Mouse (Mus musculus) myocyte (in vitro differentiated cells): ENCODE results near the gene Bad. TPM values are rescaled to one million over a fixed set of nuclear protein-coding genes. Genes with fewer than 3 reads are reported as not detected.

ENCODE experiments used
- H3K27me3 ChIP-seq: one replicate; pipeline ENCODE4 v1.6.1; 2011; ENCODE audit not compliant: control insufficient read depth, insufficient read depth, insufficient read length
- H3K36me3 ChIP-seq: one replicate; pipeline ENCODE4 v1.6.1; 2011; ENCODE audit not compliant: control insufficient read depth, insufficient read depth
- H3K4me2 ChIP-seq: one replicate; pipeline ENCODE4 v1.6.1; 2011; ENCODE audit warnings: low read depth, control low read depth
- H3K4me3 ChIP-seq: one replicate; pipeline ENCODE4 v1.5.1; 2011; ENCODE audit warnings: mild to moderate bottlenecking, control low read depth, moderate library complexity
- H3K79me2 ChIP-seq: one replicate; pipeline ENCODE4 v1.6.1; 2011; ENCODE audit not compliant: control insufficient read depth, insufficient read depth
- H3ac ChIP-seq: one replicate; pipeline ENCODE4 v1.6.1; 2011; ENCODE audit not compliant: control insufficient read depth, insufficient read length
- CEBPB ChIP-seq: IDR thresholded peaks from 2 replicates; pipeline ENCODE4 v1.6.1; 2011; ENCODE audit warnings: mild to moderate bottlenecking, moderate library complexity; ENCODE audit not compliant: poor library complexity, insufficient read depth, severe bottlenecking
- E2F4 ChIP-seq: IDR thresholded peaks from one replicate; pipeline ENCODE4 v1.6.1; 2011; ENCODE audit warnings: mild to moderate bottlenecking, control low read depth, moderate library complexity; ENCODE audit not compliant: insufficient read depth
- MAX ChIP-seq: IDR thresholded peaks from one replicate; pipeline ENCODE4 v1.6.1; 2011; ENCODE audit warnings: low read depth, mild to moderate bottlenecking, control low read depth
- MYOD1 ChIP-seq, 3 experiments: IDR thresholded peaks; one replicate each; pipeline ENCODE4 v1.6.1; 2011; ENCODE audit warnings: control low read depth in 2 of 3, low read depth in 2 of 3, mild to moderate bottlenecking in 2 of 3, moderate library complexity in 1 of 3; ENCODE audit not compliant: insufficient read length in 2 of 3, control insufficient read depth in 1 of 3
- MYOG ChIP-seq, 3 experiments: IDR thresholded peaks; one replicate each; pipeline ENCODE4 v1.6.1; 2011; ENCODE audit warnings: control low read depth in 2 of 3, low read depth in 2 of 3, mild to moderate bottlenecking in 2 of 3; ENCODE audit not compliant: insufficient read length in 2 of 3, control insufficient read depth in 1 of 3, insufficient read depth in 1 of 3
- POLR2A ChIP-seq: IDR thresholded peaks from one replicate; pipeline ENCODE4 v1.6.1; 2011; ENCODE audit warnings: low read depth, mild to moderate bottlenecking, control low read depth, moderate library complexity; ENCODE audit not compliant: insufficient read length
- POLR2AphosphoS2 ChIP-seq: IDR thresholded peaks from one replicate; pipeline ENCODE4 v1.6.1; 2011; ENCODE audit warnings: low read depth, control low read depth; ENCODE audit not compliant: insufficient read length
- REST ChIP-seq: IDR thresholded peaks from one replicate; pipeline ENCODE4 v1.6.1; 2011; ENCODE audit warnings: mild to moderate bottlenecking, control low read depth, moderate library complexity; ENCODE audit not compliant: insufficient read depth, insufficient read length
- SRF ChIP-seq: IDR thresholded peaks from one replicate; pipeline ENCODE4 v1.6.1; 2011; ENCODE audit warnings: low read depth; ENCODE audit not compliant: control insufficient read depth, insufficient read length
- TCF12 ChIP-seq: IDR thresholded peaks from one replicate; pipeline ENCODE4 v1.6.1; 2011; ENCODE audit warnings: mild to moderate bottlenecking, control low read depth; ENCODE audit not compliant: poor library complexity, insufficient read depth, severe bottlenecking
- TCF3 ChIP-seq: IDR thresholded peaks from one replicate; pipeline ENCODE4 v1.6.1; 2011; ENCODE audit warnings: low read depth, control low read depth; ENCODE audit not compliant: insufficient read length
- USF1 ChIP-seq: IDR thresholded peaks from one replicate; pipeline ENCODE4 v1.6.1; 2011; ENCODE audit warnings: low read depth, mild to moderate bottlenecking, control low read depth, moderate library complexity
- polyA plus RNA-seq: library from polyadenylated mRNA; unstranded; fragments of >200 nt; fragmentation: generic; extraction: Trizol; gene quantifications from one replicate; pipeline ENCODE4 v1.2.1, GENCODE M21; 2012; ENCODE audit warnings: missing spikeins

Bad gene
- polyA plus RNA-seq, 1 experiment: 76.1 TPM

DNA sequence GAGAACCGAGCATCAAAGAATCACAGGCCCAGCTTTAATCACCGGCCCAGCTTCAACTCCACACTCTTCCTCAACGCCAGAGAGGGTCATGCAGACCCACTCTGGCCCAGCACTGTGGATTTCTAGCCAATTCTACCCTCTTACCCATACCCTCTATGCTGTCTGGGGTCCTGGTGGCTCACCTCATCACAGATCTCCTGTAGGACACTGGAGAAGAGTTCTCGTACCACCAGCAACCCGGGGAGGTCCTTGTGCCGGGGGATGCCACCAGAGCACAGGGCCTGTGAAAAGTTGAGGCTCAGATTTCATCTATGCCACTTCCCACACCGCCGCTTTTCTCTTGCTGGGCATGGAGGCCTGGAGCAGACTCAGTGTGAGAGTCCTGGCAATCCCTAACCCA, 52.8 kb downstream of the Bad start:
- peak overlapping the region; percentile 42 for H3K4me3 ChIP-seq
- TF ChIP-seq CEBPB (no peak), TCF3 (no peak), MYOD1 (IDR thresholded peaks at IDR 0.05; ENCODE audit: control insufficient read depth in 1 of 3, insufficient read length in 2 of 3, low read depth in 2 of 3) (no peak), POLR2AphosphoS2 (no peak), SRF (no peak), POLR2A (no peak), USF1 (no peak), MYOG (IDR thresholded peaks at IDR 0.05; ENCODE audit: control insufficient read depth in 1 of 3, insufficient read depth in 1 of 3, insufficient read length in 2 of 3, low read depth in 2 of 3) (no peak), REST (no peak), TCF12 (no peak), MAX (no peak), E2F4 (no peak)
- no peaks in the 10 kb centered on the region for H3K27me3 ChIP-seq
- peak overlapping the region; percentile 97 for H3K4me2 ChIP-seq
- H3K36me3 ChIP-seq: no peaks in the 10 kb centered on the region
- H3K79me2 ChIP-seq: no peaks in the 10 kb centered on the region
- H3ac ChIP-seq: no peak overlapping the region

DNA sequence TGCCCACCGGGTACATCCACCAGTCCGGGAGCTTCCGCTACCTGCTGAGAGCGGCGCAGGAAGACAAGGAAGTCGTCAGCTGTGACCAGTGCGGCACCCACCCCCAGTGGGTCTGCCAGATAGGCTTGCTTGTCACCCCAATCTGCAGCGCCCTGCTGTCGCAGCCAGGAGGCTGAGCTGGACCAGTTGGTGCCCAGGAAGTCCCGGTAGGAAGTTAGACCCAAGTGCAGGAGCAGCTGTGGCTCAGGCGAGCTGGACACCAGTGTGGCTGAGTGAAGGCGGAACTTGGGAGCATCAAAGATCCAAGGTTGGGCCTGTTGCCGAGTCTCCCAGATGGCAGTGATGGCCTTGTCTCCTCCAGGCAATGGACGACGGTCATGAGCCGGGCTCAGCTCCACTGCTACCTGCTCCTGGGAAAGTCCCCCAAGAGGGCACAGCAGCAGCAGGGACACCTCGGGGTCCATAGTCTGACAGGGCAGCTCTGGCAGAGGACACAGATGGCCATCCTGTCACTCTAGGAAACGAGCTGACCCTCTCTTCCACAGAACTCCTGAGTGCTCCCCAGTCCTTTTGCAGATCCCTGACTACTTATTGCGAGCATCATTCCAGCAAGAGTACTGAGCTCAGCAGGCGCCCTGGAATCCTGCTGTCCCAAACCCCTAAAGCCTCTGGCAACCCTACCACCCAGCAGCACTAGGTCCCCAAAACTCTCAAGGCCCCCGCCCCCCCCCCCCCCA, 53.8 kb downstream of the Bad start:
- H3K4me2 ChIP-seq: peak overlapping the region; percentile 97
- peak overlapping the region; percentile 42 for H3K4me3 ChIP-seq
- H3K27me3 ChIP-seq: no peaks in the 10 kb centered on the region
- no peaks in the 10 kb centered on the region for H3K36me3 ChIP-seq
- peak overlapping the region; percentile 3 for H3ac ChIP-seq
- H3K79me2 ChIP-seq: no peaks in the 10 kb centered on the region
- TF ChIP-seq TCF12 (no peak), USF1 (no peak), POLR2AphosphoS2 (no peak), SRF (no peak), MYOG (IDR thresholded peaks at IDR 0.05; ENCODE audit: control insufficient read depth in 1 of 3, insufficient read depth in 1 of 3, insufficient read length in 2 of 3, low read depth in 2 of 3) (peak in 2 of 3 experiments; percentile 35 to 59)

DNA sequence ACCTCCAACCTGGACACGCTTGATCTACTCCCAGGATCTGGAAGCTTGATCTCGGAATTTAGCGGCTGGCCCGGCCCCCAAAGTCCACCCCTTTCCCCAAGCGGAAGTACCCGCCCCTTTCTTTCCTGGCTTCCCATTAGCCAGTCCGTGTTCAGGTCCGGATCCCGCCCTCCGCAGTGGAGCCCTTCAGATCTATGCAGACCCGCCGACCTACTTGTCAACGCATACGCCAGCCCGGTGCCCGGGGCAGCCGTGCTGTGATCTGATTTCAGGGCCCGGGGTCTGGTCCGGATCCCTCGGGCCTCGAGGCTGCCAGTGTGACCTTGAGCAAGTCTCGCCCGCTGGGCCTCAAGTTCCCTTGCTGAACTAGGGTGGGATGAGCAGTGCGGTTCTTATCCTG, 54.3 kb downstream of the Bad start, which contains the start of the genes Nudt22 and Trpt1:
TSS of gene Nudt22 (minus strand) at position 112 of the 400 bp plus-strand sequence.
TSS of gene Trpt1 (plus strand) at position 126 of the 400 bp plus-strand sequence.
- H3K4me3 ChIP-seq: peak within 1 kb of the TSS; percentile 42
- peak within 1 kb of the TSS; percentile 3 for H3ac ChIP-seq
- H3K4me2 ChIP-seq: peak within 1 kb of the TSS; percentile 97
- H3K79me2 ChIP-seq: no peaks in the 10 kb centered on the region
- H3K36me3 ChIP-seq: no peaks in the 10 kb centered on the region
- no peaks in the 10 kb centered on the region for H3K27me3 ChIP-seq
- TF ChIP-seq MYOD1 (IDR thresholded peaks at IDR 0.05; ENCODE audit: control insufficient read depth in 1 of 3, insufficient read length in 2 of 3, low read depth in 2 of 3): no peak
- peak; percentile 75 for TF ChIP-seq POLR2A
- TF ChIP-seq POLR2AphosphoS2: peak; percentile 50

DNA sequence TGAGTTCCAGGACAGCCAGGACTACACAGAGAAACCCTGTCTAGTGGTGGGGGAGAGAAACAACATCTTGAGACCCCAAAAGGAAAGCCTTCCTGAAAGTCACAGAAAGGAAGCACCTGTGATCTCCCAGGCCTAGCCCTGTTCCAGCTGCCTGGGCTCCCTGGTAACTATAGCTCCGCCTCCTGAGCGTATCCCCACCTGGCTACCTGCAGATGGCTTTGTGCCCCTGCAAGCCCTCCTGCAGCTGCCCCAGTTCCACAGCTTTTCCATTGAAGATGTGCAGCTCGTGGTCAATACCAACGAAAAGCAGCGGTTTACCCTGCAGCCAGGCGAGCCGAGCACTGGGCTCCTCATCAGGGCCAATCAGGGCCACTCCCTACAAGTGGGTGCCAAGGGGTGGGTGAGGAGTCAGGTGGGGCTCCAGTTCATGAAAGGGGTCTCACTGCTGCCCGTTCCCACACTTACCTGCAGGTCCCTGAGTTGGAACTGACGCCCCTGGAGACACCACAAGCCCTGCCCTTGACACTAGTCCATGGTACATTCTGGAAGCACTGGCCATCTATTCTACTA, 56.1 kb downstream of the Bad start:
- Histone ChIP-seq H3K4me3 (no peak overlapping the region), H3K36me3 (no peaks in the 10 kb centered on the region), H3K79me2 (no peaks in the 10 kb centered on the region), H3K4me2 (no peak overlapping the region), H3ac (no peak overlapping the region), H3K27me3 (no peaks in the 10 kb centered on the region)
- no peak for TF ChIP-seq USF1
- no peak for TF ChIP-seq MYOG (IDR thresholded peaks at IDR 0.05; ENCODE audit: control insufficient read depth in 1 of 3, insufficient read depth in 1 of 3, insufficient read length in 2 of 3, low read depth in 2 of 3)
- no peak for TF ChIP-seq POLR2AphosphoS2
- no peak for TF ChIP-seq E2F4
- TF ChIP-seq TCF3: no peak
- TF ChIP-seq MAX: no peak
- TF ChIP-seq CEBPB: no peak
- TF ChIP-seq SRF: no peak
- TF ChIP-seq MYOD1 (IDR thresholded peaks at IDR 0.05; ENCODE audit: control insufficient read depth in 1 of 3, insufficient read length in 2 of 3, low read depth in 2 of 3): no peak
- no peak for TF ChIP-seq TCF12
- no peak for TF ChIP-seq POLR2A
- no peak for TF ChIP-seq REST

- TF ChIP-seq MAX (no peak), E2F4 (no peak), POLR2AphosphoS2 (no peak), SRF (no peak), TCF3 (no peak), CEBPB (no peak), USF1 (no peak), POLR2A (no peak), REST (no peak), MYOD1 (IDR thresholded peaks at IDR 0.05; ENCODE audit: control insufficient read depth in 1 of 3, insufficient read length in 2 of 3, low read depth in 2 of 3) (no peak), MYOG (IDR thresholded peaks at IDR 0.05; ENCODE audit: control insufficient read depth in 1 of 3, insufficient read depth in 1 of 3, insufficient read length in 2 of 3, low read depth in 2 of 3) (no peak), TCF12 (no peak)
- no peaks in the 10 kb centered on the region for H3K79me2 ChIP-seq
- H3ac ChIP-seq: no peak overlapping the region
- H3K36me3 ChIP-seq: no peaks in the 10 kb centered on the region
- no peak overlapping the region for H3K4me2 ChIP-seq
- H3K27me3 ChIP-seq: no peaks in the 10 kb centered on the region
- H3K4me3 ChIP-seq: no peak overlapping the region
These were observed 57.9 kb downstream of the Bad start for GRCm38 (mm10) chr19:6999360-7000063.
